Mouse (Mus musculus) stomach, postnatal 0 days (tissue): Measurements from ENCODE around the gene Nktr.

ENCODE experiments used
- CTCF ChIP-seq: IDR thresholded peaks from 2 replicates; pipeline ENCODE4 v1.5.1; 2016; ENCODE audit warnings: antibody characterized with exemption, low read depth, mild to moderate bottlenecking, moderate library complexity
- EP300 ChIP-seq: optimal IDR thresholded peaks from 2 replicates; pipeline ENCODE3; 2016; ENCODE audit warnings: antibody characterized with exemption

DNA sequence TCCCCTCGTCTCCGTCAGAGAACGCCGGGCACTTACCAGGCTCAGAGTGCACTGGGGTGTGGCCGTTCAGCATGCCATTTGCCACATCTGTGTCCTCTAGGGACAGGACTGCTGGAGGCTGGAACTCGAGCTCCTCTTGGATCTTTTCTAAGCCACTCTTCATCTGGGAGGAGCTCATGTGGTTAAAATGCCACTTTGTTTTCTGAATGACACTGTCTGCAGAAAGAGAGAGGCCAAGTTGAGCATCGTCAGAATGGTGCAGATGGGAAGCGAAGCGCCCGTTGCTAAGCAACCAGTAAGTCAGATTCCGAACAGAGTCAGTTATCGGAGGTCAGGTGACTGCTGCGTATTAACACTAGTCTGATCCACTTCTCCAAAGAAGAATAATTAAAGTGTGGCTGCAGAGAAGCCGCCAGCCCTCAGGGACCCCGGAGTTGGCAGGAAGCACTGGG lies 28.7 kb upstream of the Nktr start:
- TF ChIP-seq EP300: no peak
- TF ChIP-seq CTCF: no peak
